Mouse (Mus musculus): ENCODE measurements around the gene Aaed1.
"Not testable (repeated sequence)": the region's sequence is repeated elsewhere in the genome, so short reads cannot be mapped to it uniquely, and the experiment has no call there.

The Aaed1 gene

DNA sequence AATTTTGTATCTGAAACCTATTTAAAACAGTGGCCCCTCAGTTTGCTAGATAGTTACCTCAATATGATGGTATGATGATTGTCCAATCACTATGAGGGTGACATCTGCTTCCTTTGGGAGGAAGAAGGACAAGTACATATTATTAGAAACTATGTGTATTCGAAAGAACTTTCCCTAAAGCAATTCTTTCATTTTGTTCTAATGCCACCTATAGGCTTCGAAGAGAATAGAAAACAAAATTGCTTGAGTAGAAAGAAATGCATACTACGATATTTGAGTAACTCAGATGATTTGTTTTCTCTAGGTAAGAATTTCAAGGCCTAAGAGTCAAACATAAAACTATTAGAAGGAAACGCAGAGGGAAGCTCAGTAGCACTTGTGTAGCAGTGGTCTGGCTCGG is 3.5 kb downstream of the Aaed1 start:
- peak; percentile 51 for DNase-seq (ENCODE audit: low read depth, low spot score)

DNA sequence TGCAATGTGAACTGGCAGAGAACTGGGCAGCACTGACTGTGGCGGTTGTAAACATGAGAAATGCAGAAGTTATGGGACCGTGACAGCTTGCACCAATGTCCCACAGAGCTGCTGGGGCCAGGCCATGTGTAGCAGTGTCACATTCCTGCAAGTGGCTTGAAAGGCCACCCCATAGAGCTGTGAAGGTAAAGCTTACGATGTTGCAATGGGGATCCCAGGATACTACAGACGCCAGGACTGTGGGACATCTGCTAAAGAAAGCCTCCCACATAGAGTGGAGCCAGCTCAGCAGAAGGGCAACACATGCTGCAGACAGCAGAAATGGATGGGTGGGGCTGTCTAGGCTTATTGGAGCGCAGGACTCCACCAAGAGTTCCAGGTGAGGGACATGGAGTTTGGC is 5.0 kb downstream of the Aaed1 start:
- peak; percentile 41 for DNase-seq (ENCODE audit: low read depth, low spot score)

DNA sequence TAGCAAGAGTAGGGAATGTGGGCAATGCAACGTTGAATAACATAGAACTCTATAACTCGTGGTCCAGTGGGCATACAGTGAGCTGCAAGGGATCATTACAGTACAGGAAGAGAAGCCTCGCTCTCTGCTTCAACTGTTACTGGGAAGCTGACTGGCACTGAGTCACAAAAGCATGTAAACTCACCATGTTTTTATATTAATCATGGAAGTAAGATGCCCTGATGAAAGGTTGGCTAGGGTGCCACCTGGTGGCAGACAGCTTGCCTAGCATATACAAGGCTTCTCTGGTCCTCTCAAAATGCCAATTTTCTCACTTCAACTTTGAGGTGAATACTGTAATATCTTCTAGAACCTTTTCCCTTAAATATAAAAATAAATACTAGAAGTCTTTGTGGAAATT is 6.4 kb downstream of the Aaed1 start:
- DNase-seq (ENCODE audit: low read depth, low spot score), result peak; percentile 64

DNA sequence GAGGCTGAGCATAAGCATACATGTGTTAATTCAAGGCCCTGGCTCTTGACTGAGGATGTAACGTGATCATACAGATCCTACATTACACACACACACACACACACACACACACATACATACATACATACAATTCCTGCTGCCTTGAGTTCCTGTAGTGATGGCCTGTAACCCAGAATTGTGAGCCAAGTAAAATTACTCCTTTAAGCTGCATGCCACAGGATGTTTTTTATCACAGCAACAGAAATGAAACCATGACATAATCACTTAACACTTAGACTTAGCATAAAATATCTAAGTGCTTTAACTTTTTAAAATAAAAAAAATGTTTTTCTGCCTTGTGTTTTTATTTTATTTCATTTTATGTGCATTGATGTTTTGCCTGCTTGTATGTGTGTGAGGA is 13.4 kb downstream of the Aaed1 start:
- DNase-seq (ENCODE audit: low read depth, low spot score), result no peak

DNA sequence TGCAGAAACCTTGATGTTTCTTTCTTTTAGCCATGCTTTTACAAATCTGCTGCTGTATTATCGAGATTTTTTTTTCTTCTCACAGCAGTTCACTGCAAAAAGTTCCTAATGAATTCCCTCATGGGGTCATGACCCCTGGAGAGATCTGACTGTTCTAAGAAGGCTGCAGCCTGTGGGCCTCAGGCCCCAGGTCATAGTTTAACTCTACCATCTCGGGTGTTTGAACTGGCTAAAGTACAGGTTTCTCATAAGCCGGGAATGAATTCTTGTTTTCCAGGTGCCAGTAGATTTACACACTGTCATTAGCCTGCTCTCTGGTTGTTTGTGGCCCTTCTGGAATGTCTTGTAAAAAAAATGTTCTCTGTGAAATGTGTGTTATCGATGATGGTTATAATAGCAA is 25.7 kb downstream of the Aaed1 start:
- no peak for DNase-seq (ENCODE audit: low read depth, low spot score)

DNA sequence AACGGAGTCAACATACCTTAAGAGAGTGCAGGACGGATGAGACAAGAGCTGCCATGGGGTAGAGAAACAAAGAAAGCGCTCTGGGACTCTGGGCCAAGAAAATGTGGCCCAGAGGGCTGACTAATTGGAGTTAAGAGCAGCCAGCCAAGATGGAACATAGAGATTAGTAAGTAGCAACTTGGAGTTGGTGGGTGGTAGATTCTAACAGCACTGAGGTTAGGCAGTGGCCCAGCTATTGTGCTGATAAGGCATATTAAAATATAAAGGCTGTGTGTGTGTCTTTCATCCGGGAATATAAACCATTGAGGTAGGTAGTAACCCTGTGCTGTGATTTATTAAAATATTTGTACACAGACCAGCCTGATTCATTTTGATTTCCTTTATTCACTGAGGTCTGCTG is 26.2 kb downstream of the Aaed1 start:
- DNase-seq (ENCODE audit: low read depth, low spot score), result no peak

DNA sequence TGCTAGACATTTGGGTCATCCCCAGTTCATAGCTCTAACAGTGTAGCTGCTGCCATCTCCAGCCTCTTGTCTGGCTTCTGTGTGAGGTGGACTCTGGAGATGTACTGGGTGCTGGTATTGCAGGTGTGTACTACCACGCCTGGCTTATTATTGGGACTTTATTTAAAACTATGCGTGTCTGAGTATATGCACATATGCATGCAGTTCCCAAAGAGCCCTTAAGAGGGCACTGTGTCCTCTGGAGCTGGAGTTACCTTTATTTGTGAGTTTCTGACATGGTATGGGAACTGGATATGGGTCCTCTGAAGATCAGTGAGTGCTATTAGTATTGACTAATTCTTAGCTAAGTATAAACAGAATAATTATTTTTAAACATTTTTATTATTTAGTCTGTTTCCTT is 27.8 kb downstream of the Aaed1 start:
- DNase-seq (ENCODE audit: low read depth, low spot score), result no peak

DNA sequence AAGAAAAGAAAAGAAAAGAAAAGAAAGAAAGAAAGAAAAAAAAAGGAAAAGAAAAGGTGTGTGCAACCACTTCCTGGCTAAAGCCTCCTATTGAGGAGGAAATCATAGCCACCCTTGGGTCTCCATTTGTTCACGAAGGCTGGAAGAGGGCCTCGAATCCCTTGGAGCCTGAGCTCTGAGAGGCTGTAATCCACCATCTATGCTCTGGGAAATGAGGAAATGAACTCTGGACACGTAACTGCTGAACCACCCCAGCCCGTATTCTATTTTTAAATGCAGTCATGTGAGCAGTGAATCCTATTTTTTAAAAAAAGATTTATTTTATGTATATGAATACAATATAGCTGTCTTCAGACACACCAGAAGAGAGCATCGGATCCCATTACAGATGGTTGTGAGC is 31.6 kb downstream of the Aaed1 start:
- no peak for DNase-seq (ENCODE audit: low read depth, low spot score)

DNA sequence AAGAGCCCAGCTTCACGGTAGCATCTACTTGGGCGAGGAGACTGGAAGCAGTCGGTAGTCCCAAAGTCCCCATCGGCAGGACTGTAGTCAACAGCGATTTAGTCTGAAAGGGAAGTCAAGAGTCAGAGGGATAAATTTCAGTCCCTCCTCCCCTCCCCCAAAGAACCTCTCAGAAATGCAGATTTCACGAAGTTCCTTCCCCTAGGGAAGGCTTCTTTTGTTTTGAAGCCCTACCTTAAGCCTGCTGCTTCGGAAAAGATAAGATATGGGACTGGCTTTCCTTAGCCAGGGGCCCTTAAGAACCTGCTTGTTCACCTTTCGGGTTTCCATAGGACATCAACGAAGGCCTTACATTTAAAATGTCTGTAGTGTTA is 36.8 kb downstream of the Aaed1 start:
- DNase-seq (ENCODE audit: low read depth, low spot score), result no peak

DNA sequence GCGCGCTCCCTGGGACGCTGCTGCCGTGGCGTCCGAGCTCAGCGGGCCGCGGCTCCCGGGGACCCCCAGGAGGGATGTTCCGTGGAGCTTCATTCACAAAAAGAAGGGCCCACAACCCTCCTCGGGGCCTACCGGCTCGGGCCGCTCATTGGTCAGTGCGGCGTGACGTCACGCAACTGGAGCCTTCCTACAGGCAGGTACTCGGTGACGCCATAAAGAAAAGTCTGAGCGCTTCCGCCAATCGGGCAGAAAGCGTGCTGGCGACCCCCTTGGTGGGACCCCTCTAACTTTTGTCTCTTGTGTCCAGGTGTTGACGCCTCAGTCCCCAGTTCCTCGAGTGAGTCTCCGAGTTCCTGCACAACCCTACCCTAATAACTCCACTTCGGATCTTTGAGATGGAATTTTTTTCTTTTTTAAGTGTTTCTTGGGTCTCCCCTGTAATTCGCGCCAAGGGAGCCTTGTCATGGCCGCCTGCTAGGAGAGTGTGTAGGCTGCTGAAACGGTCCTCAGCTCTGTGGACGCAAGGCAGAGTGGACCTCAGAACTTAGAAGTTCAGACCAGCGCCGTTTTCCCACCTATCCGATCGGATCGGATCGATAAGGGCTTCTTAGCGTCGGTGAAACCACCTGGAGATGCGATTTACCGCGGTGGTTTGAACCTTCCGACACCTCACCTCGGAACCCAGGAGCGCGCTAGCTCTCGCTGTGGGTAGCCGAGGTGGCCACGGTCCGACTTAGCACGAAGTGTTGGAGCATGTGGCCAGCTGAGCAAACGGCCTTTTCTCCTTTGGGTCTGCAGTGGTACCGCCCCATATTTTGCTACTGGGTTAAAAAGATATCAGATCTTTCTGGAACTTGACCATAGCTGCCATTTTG is 37.4 kb downstream of the Aaed1 start, which contains the start of gene Cdc14b:
Gene Cdc14b, minus strand, starts transcription at position 412 of the 875 bp plus-strand sequence.
- peak; percentile 89 for DNase-seq (ENCODE audit: low read depth, low spot score)

DNA sequence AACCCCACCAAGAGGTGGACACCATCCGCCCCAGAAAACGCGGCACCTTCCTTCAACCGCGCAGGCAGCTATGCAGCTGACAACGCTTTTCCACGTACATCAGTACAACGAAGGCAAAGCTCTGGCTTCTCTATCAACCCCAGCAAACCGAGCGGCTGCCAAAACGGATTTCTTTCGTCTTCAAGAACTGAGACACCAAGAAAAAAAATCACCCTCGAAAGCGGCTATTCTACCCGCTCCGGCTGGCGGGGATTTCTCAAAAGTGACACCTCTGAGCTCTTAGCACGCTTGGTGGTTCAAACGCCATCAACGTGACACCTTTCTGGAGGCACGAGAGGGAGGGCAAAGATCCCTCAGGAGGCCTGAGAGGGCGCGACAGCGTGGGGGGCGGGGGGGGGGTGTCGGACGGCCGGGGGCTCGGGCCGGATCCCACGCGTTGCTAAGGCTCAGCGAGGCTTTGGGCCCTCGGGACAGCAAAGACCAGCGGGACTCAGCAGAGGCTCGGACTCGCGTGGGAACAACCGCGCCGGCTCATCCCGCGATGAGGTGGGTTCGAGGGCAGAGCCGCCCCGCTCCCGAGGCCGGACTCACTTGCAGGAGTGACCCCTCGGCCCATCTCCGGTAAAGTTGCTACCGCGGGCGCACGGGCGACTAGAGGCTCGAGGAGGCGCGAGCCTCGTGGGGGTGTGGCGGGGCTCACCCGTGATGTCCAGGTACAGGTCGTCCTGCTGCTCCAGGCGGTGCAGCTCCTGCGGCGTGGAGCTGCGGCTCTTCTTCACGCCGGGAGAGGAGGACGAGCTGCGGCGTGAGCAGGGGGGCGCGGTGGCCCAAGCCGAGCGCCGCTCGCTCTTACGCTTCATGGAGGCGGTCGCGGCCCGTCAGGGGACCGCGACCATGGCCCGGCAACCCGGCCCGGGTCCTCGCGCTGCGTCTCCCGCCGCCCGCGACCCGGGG is 38.3 kb downstream of the Aaed1 start:
- peak; percentile 71 for DNase-seq (ENCODE audit: low read depth, low spot score)

DNA sequence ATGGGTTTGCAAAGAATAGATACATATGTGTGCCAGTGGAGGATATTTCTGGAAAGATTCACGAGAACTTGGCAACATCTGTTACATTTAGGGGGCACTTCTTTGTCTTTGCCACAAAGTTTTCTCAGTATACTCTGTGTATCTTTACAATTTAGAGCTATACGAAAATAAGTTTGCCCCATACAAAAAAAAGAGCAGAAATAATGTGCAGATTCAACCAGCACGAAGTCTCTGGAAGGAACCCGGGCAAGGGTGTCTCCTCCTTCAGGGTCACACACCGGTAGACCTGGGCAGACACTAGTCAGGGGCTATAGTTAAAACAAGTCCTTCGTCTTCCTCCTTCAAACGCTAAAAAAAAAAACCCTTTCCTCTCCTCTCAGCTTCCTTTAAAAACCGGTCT is 39.2 kb downstream of the Aaed1 start:
- DNase-seq (ENCODE audit: low read depth, low spot score), result no peak

DNA sequence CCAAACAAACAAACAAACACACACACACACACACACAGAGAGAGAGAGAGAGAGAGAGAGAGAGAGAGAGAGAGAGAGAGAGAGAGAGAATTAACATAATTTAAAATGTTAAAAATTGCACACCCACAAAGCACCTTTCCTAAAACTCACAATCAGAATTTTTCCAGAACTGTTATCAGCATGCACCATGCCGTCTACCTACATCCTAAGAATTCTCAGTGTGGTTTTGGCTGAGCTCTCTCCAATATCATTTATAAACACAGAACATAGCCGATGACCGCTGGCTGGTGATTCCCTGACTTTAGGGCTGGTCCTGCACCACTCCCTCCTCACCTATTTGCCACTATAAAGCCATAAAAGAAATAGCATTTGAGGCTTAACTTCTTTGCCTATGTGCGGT is 44.1 kb downstream of the Aaed1 start:
- no peak for DNase-seq (ENCODE audit: low read depth, low spot score)

DNA sequence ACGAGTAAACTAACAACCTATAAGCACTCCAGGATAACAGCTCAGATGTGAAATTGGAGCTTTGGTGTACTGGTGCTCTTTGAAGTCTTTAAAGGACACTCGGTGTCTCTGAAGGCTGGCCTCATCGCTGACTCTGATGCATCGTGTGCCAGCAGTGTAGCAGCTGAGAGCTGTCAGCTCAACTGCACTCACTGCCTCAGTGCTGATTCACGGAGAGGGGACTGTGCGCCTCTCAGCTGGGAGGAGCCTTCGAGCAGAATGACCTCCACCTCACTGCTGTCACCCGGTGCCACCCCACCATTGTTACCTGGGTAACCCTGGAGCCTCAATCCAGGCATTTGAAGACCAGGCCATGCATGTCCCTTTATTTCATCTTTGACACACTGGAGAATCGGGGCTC is 45.4 kb downstream of the Aaed1 start:
- no peak for DNase-seq (ENCODE audit: low read depth, low spot score)

DNA sequence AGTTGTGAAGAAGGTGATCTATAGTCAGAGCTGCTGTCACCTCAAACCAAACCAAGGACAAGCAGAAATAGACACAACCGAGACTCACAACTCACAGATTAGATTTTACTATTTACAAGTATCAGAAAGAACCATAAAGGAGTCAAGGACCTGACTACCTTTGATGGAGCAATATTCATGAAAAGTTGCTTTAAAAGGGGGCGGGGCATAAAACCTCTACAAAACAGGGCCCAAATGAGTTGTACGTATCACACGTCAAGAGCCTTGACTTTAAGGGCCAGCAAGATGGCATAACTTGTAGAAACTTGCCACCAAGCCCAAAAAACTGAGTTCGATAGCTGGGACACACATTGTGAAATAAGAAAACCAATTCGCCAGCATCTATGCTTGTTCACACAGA is 47.9 kb downstream of the Aaed1 start:
- DNase-seq (ENCODE audit: low read depth, low spot score), result no peak

DNA sequence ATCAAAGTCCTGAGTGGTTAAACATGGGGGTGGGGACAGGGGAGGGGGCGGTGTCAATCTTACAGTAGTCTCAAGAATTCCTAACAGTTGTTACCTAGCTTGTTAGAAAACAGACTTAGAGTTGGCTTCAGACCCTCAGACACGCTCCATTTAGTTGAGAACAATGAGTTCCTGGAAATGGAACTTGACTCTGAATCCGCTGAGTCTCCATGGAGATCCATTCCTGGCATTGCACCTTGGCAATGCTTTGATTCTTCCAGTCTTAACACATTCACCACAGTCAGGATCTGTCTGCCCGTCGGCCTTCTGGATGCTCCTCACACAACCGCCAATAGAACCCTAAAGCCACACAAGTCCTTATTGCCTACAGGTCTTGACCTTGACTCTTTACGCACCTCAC is 52.6 kb downstream of the Aaed1 start:
- no peak for DNase-seq (ENCODE audit: low read depth, low spot score)

DNA sequence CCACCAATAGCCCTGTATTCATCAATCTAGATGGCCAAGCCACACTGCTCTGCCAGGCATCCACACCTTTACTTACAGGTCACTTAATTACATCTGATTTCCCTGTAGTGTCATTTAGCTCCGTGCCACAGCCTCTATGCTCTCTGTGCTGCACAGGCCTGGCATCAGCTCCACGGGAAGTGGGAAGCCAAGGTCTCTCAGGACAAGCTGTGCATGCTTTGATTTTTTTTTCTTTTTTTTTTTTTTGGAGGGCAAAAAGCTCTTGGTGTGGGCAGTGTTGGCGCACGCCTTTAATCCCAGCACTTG is 54.0 kb downstream of the Aaed1 start:
- no peak for DNase-seq (ENCODE audit: low read depth, low spot score)

DNA sequence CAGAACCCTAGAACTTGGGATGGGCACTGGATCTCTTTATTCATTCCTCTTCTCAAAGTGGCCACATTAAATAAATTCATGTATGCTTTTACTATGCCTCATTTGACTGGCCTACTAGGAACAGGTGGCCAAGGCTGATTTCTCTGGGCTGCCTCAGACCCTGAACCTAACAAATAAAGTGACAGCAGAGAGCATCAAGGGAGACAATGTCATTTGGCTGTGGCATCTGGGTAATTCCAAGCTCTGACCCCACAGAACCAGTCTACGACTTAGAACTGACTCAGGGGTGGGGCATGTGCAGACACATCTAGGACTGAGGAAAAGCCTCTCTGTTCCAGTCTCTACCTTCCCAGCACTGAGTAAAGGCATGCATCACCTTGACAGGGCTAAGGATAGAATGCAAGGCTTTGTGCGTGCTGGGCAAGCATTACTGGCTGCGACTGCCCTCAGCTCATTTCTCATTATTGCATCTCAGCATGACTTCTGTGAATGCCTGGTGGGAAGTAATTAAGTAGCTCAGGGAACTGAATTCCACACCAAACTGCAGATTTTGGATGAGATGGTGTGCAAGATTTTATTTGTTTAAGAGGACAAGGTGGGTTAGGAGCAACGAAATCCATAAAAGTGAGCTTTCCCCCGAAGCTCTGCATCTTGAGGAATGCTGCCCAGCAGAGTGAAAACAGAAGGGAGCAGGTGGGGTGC is 54.5 kb downstream of the Aaed1 start:
- no peak for DNase-seq (ENCODE audit: low read depth, low spot score)

DNA sequence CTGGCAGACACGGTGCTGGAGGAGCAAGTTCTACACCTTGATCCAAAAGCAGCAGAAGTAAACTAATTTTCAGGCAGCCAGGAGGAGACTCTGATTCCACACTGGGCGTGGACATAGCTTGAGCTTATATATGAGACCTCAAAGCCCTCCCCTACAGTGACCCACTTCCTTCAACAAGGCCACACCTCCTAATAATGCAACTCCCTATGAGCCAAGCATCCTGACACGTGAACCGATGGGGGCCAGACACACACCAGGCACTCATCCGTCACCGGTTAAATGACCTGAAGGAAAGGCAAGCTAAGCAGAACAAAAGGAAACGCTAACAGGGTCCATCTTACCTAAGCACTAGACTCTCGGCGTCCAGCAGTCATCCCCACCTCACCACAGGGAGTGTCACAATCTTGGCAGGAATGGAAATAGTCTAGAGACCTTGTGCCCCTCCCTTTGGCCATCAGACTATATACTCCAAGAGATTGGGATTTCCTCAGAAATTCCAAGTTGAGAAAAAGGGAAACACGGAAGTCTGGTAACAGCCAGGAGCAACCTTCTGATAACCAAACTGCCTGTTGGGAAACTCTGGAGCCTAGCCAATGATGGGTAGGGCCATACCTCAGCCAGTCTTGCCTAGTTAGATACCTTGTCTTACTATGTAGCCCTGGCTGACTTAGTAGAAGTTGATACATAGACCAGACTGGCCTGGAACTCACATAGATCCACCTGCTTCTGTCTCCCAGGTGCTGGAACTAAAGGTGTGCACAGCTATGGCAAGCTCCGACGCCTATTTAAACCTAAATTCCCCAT is 55.3 kb downstream of the Aaed1 start:
- DNase-seq (ENCODE audit: low read depth, low spot score), result no peak

DNA sequence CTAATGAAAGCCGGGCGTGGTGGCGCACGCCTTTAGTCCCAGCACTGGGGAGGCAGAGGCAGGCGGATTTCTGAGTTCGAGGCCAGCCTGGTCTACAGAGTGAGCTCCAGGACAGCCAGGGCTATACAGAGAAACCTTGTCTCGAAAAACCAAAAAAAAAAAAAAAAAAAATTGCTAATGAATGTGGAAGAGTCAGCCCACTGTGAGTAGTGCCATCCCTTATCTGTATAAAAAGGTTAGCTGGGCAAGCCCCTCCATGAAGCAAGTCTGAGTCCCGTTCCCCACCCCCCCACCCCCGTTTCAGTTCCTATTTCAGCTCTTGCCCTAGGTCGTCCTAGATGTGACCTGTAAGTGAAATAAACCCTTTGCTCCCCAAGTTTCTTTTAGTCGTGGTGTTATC is 58.3 kb downstream of the Aaed1 start:
- DNase-seq (ENCODE audit: low read depth, low spot score), result not testable (repeated sequence)

DNA sequence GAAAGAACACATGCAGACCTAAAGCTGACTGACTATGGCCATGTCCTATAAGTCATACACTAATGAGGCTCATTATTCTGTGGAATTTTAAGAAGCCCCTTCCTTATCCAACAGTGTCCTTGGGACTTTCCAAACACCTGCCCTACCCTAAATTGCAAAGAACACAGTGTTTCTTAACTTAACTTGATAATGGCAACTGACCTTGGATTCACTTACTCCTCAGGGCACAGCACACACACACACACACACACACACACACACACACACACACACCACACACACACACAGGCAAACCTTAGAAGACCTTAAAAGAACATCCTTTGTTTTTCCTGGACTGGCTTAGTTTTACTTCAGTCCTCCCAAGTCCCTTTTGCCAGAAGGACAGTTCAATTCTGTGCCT is 58.8 kb downstream of the Aaed1 start:
- DNase-seq (ENCODE audit: low read depth, low spot score), result no peak
